Mouse (Mus musculus) left cerebral cortex, adult 9 months (tissue): ENCODE results near the gene Med9.

Experiments used
- DNase-seq, 2 experiments: peaks; one replicate each; pipeline ENCODE4 v3.0.0; 2022; ENCODE audit warnings: low spot score in 2 of 2

The Med9 gene

DNA sequence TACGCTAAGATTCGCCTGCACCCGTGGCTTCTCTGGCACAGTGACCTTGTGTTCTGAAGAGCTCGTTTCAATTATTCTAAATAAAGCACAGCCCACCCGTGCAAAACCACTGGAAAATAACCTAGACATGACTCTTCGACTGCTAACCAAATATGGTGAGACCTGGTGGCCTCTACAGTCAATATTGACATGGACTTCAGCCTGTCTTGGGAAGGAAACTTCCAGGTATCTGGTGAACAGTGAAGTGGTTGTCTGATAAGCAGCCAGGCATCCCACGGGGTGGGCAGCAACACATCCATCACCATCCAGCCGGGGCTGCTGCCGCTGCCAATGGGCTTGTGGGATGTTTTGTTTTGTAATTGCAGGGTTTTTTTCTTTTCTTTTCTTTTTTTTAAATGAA, 46.3 kb downstream of the Med9 start:
- no peak for DNase-seq

DNA sequence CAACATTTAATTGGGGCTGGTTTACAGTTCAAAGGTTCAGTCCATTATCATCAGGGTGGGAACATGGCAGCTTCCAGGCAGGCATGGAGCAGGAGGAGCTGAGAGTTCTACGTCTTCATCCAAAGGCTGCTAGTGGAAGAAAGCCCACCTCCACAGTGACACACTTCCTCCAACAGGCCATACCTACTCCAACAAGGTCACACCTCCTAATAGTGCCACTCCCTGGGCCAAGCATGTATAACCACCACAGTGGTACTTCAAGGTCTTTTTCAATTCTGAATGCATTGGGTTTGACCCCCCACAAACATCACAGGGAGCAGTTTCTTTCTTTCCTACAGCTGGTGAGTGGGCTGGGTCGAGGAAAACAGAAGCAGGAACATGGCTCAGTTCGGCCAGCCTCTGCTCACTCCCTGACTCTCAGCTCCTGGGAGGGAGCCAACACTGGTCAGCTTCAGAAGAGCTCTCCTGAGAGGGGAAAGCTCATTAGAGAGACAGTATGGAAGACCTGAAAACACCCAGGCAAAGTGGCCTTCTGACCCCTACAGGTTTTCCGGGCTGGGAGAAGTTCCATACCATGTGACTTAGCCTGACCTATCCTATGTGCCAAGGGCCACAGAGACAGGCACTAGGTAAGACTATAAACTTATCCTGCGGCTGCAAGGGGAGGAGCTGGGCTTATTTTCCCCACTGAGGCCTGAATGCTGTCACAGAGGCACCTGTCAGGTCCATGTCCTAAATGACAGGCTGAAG, 53.4 kb downstream of the Med9 start:
- DNase-seq = no peak

DNA sequence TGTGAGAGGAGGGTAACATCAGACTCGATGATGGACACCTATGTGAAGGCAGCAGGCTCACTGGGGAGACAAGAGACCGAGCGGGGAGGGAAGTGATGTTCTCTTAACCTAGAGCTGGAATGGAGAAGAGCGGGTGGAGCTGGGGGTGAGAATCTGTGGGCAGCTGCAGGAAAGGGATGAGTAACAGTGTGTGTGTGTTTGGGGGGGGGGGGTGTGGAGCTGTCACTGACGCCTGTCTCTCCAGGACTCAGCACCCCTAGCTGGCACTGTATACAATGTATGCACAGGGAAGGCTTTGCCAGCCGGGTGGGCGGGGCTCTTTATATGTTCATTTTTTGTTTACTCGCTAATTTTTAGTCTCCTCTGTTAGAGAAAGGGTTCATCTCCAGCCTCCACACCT, 55.8 kb downstream of the Med9 start:
- peak in 1 of 2 experiments; percentile 49 for DNase-seq

DNA sequence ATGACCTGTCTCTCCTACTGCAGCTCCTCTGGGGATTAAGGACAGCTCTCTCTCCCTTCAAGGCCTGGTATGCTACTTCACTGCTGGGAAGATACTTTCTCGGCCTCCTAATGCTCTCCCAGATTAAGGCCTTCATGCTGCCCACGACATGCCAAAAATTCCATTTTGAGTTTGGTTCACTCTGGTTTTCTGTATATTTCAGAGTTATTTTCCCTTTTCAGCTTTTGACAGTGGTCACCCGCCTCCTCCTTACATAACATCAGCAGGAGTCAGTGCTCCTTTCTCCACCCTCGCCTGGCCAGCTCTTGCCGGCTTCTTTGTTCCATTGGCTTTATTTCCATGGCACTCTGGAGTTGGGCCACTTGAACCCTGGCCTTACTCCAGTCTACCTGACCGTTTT, 56.7 kb downstream of the Med9 start:
- DNase-seq = peak in 1 of 2 experiments; percentile 36

DNA sequence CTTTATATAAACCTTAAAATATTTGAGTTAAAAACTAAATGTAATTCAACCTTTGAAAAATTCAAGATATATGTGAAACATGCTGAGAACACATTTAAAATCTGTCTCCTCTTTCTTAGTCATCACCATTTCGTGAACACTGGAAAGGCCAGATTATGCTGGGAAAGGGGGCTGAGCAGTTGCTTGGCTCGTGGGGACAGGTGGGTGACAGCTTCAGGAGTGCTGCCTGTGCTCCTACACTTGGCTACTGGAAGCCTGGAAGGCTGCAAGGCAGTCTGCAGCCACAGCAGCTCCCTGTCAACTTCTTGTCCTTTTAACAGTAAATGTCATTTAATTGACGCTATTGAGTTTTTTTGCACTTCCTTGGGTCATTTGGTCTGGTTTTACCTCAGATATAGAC, 57.9 kb downstream of the Med9 start:
- no peak for DNase-seq

DNA sequence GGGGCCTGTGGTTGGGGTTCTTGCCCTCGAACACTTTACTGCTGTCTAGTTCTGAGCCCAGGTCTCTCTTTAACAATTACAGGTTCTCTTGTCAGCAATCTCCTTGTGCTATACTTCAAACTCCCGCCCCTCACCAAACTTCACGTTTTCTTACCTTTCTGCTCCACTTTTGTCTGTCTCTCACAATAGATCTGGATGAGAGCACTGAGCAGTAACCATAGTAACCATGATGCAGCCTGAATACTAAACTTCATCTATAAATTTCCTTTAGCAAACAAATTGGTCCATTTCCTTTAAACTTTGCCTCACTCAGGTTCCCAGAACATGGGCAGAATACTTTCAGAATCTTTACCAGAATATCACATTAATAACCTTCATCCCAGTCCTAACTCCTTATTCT, 61.4 kb downstream of the Med9 start:
- no peak for DNase-seq

DNA sequence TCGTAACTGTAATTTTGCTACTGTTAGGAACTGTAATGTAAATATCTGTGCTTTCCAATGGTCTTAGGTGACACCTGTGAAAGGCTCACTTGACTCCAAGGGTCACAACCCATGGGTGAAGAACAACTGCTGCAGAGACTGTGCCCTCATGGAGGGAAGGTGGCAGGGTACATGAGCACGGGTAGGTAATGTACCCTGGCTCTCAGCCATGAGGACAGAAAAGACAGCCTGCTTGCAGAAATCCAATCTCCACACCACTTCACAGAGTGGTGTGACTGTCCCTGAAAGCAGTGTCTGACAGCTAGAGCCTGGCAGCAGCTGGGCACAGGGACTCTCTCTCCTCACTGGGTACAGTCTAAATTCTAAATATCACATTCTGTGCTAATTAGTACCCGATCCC, 63.5 kb downstream of the Med9 start:
- no peak for DNase-seq
